Mouse (Mus musculus): ENCODE results near the gene Ms4a18.

Gene Ms4a18

DNA sequence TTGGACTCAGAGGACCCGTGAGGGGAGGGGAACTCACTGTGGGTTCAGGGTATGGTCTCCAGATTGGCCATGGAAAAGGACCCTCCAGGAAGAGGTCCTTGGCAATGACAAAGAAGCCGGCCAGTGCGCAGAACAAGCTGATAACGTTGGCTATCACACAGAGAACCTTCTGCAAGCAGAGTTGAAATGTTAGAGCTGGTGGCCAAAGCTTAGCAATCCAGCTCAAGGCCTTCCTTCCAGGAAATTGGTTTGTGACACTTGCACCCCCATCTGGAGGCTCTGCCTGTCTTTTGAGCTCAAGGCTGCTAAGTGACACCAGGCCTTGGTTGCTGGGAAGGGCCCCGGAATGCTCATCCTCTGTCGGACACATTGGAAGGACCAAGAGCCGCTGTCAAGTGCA lies 52.1 kb downstream of the Ms4a18 start:
- TF ChIP-seq GATA4 (IDR thresholded peaks at IDR 0.05; ENCODE audit: insufficient replicate concordance, low read length), result no peak

DNA sequence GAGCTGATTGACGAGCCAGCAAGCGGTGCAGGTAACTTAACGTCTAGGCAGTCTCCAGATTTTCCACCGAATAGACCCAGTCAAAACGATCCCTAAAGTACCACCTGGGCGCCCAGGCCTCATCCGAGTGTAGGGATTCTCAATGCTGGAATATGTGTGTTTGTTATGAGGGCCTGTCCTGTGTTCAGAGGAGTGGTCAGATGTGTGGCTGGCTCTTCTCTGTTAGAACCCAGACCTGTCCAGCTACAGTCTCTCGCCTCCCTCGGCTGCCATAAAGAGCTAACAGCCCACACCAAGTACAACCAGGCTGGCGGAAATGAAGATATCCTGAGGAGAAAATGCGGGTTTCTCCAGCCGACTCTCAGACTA lies 57.9 kb downstream of the Ms4a18 start:
- no peak for TF ChIP-seq GATA4 (IDR thresholded peaks at IDR 0.05; ENCODE audit: insufficient replicate concordance, low read length)

- no peak for TF ChIP-seq GATA4 (IDR thresholded peaks at IDR 0.05; ENCODE audit: insufficient replicate concordance, low read length)
Observed at GRCm38 (mm10) chr19:10959085-10959977, 58.5 kb downstream of the Ms4a18 start.

GRCm38 (mm10) chr19:10952021-10952939 lies 65.6 kb downstream of the Ms4a18 start:
- TF ChIP-seq GATA4 (IDR thresholded peaks at IDR 0.05; ENCODE audit: insufficient replicate concordance, low read length), result no peak

DNA sequence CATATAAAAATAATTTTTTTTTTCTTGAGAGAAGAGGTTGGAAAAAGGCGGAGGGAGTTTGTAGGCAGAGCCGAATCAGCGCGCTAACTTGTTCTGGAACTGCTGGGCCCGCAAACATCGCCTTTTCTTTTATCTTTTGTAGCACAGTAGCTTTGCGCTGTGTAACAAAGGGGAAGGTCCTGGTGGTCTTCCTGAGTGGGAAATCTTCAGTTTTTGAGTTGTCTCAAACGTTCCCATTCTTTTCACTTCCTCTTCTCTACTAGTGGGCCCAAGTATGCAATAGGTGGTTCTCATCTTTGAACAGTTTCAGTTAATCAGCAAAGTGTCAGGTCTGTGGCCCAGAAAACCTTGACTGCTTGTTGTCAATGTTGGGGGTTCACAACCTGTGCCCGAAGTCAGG lies 68.3 kb downstream of the Ms4a18 start:
- TF ChIP-seq GATA4 (IDR thresholded peaks at IDR 0.05; ENCODE audit: insufficient replicate concordance, low read length), result no peak

- TF ChIP-seq GATA4 (IDR thresholded peaks at IDR 0.05; ENCODE audit: insufficient replicate concordance, low read length), result peak; percentile 9; the same call in 1 of the 2 replicates
Observed at GRCm38 (mm10) chr19:10949112-10949511, 68.7 kb downstream of the Ms4a18 start, which contains the start of gene Ccdc86. Gene Ccdc86 (minus strand): TSS chr19:10949266.

- TF ChIP-seq GATA4 (IDR thresholded peaks at IDR 0.05; ENCODE audit: insufficient replicate concordance, low read length), result no peak
Observed at GRCm38 (mm10) chr19:10948416-10948815, 69.4 kb downstream of the Ms4a18 start.

DNA sequence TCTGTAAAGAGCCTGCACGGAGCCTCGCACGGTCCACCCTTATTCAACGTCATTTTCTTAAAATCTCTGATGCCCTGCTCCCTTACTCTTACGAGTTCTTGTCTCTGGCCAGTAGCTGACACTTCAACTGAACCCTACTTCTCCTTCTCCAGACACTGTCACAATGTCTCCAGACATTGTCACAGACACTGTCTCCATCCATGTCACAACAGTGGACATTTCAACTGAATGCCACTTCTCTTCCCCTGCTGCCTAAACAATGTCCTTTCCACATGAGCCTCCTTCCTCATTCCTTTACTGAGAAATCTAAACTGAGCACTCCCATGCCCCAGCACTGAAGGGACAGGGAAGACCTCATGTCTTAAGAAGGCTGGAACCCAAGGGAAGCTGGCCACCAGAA lies 70.6 kb downstream of the Ms4a18 start:
- TF ChIP-seq GATA4 (IDR thresholded peaks at IDR 0.05; ENCODE audit: insufficient replicate concordance, low read length), result no peak
